Mouse (Mus musculus) left cerebral cortex, adult 2 months (tissue): Measurements from ENCODE around the gene Cib3. TPM values are rescaled to one million over a fixed set of nuclear protein-coding genes. Genes with fewer than 3 reads are reported as not detected.

Experiments
- DNase-seq, 2 experiments: peaks; one replicate each; pipeline ENCODE4 v3.0.0; 2021 to 2022; ENCODE audit warnings: low spot score in 2 of 2, mixed read lengths in 1 of 2; ENCODE audit errors: extremely low spot score in 1 of 2
- H3K27ac ChIP-seq: fragments of 200-600 bp; 2 replicates; pipeline ENCODE4 v1.8.1; 2022
- H3K4me3 ChIP-seq: fragments of 200-600 bp; 2 replicates; pipeline ENCODE4 v1.8.1; 2022
- CTCF ChIP-seq: fragments of 200-600 bp; IDR thresholded peaks from 2 replicates; pipeline ENCODE4 v1.8.1; 2022; ENCODE audit warnings: antibody characterized with exemption, mild to moderate bottlenecking, moderate library complexity
- intact Hi-C: fragments of 180-260 bp; cut with DNase I; formaldehyde crosslinking; loops from one replicate; pipeline ENCODE4 v1.15.1; 2025
- long read RNA-seq, 2 experiments: library from polyadenylated mRNA; stranded (forward); transcript quantifications; one replicate each; pipeline ENCODE4 v2.0.0; 2021; ENCODE audit warnings: borderline mapping rate in 2 of 2
- total RNA-seq, 2 experiments: library from RNA; stranded (reverse); gene quantifications; 2 replicates each; pipeline ENCODE4 v1.2.3; 2021

Gene Cib3
- total RNA-seq: under 1 TPM in 1 of 2 experiments, not detected in 1; 0.33 TPM
- long read RNA-seq, experiment 1: 0 reads
- long read RNA-seq, experiment 2: 0 reads

DNA sequence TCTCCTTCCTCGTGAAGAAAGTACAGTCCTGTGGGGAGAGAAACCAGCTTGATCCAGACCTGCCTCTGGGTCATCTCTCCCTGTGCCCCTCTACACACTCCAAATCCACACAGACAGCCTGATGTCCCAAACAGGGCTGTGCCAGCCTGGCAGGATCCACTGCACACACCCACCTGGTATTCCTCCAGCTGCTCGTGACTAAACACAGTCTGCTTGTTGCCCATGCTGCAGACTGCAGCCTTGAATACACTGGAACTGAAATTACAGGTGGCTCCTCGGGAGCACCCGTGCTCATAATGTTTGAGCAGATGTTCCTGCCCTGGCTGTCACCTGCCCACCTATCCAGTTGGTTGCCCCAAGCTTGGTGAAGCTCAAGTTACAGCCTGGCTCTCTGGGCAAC, at the start of gene Cib3:
Gene Cib3, minus strand, starts transcription at position 87 of the 400 bp plus-strand sequence.
- TF ChIP-seq CTCF: no peak
- H3K4me3 ChIP-seq: no peak within 1 kb of the TSS
- DNase-seq: no peak
- no peak within 1 kb of the TSS for H3K27ac ChIP-seq
- intact Hi-C loops: no loop called here

DNA sequence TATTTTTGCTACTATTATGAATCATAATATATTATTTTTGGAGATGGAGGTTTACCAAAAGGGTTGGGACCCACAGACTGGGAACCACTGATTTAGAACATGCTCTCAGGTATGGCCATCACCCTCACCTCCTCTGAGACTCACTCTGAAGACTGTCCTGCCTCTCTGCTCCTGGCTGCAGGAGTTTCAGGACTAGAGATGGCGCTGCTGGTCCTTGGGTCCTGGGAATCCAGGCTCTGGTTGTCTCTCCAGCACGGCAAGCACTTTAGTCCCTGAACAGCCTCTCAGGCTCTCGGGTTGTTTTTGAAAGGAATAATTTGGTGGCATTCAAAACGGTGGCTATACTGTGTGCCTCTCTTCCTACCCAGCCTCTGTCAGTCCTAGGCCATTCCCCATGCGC, 49.2 kb upstream of the Cib3 start:
- intact Hi-C loops: loop anchor here (1.0 kb wide), 1 partner anchor 104 kb away; no protein-coding TSS in a partner anchor
- no peak overlapping the region for H3K27ac ChIP-seq
- DNase-seq: no peak
- H3K4me3 ChIP-seq: no peak overlapping the region
- peak; percentile 36 for TF ChIP-seq CTCF

DNA sequence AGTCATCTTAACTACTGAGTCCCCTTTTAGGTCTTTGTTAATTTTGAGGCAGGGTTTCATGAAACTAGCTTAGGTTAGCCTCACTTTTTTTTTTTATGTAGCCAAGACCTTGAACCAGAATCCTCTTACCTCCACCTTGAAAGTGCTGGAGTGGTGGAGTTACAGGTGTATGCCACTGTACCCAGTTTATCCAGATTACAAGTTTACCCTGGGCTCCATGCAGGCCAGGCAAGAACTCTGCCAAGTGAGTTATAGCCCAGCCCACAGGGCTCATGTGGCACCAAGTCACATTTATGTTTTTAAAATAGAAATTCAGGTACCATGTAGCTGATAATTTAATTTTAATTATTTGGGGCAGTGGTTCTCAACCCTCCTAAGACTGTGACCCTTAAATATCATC, 48.8 kb upstream of the Cib3 start:
- intact Hi-C loops: loop anchor here (1.0 kb wide), 1 partner anchor 105 kb away; no protein-coding TSS in a partner anchor
- DNase-seq: no peak
- no peak for TF ChIP-seq CTCF
- H3K4me3 ChIP-seq: no peak overlapping the region
- H3K27ac ChIP-seq: no peak overlapping the region

DNA sequence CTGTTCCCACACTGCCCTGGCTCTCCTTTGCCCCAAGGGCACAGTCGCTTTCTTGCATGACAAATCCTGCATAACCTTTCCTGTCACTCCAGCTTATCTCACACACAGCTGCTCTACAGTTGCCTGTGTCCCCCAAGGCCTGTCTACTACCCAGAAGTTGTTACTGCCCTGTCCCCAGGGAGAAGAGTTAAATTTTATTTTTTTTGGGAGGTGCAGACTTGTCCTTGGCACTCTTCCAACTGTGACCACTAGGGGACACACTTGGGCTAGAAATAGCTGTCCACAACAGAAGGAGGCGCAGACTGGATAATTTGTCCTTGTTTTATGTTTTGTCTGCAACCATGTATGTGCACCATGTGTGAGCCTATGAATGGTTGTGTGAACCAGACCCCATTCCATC, 48.4 kb upstream of the Cib3 start:
- DNase-seq: peak; percentile 39 to 42
- no peak overlapping the region for H3K27ac ChIP-seq
- TF ChIP-seq CTCF: peak; percentile 69
- intact Hi-C loops: loop anchor here (1.0 kb wide), 1 partner anchor 105 kb away; no protein-coding TSS in a partner anchor
- no peak overlapping the region for H3K4me3 ChIP-seq

DNA sequence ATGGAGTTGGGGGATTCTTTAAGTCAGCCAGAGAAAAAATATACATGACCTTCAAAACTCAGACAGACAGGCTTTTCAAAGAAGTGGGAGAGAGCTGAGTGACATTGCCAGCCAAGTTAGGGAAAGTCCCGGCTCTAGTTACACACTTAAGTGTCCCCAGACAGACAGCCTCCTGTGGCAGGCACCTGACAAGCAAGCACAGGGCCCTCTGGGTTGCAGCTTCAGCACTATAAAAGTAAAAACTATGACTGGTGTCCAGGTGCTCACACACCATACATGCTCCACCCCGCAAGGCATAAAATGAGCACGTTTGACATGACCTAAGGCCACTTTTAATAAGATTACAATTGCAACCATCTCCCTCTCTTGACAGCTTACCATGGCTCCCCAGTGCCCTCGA, 47.9 kb upstream of the Cib3 start:
- no peak overlapping the region for H3K27ac ChIP-seq
- TF ChIP-seq CTCF: no peak
- no peak overlapping the region for H3K4me3 ChIP-seq
- no peak for DNase-seq
- intact Hi-C loops: no loop called here

DNA sequence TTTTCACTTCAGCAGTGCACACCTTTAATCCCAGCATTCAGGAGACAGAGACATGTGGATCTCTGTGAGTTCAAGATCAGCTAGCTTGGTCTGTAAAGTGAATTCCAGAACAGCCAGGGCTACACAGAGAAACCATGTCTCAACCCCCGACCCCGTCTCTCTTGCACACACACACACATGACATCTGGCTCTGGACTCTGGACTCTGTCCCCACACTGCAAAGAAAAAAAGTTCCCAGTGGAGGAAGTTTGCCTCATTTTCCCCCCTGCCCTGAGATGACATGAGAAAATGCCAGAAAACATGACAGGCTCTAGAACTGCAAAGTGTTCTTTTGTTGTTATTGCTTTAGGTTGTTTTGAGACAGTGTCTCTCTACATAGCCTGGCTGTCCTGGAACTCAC, 47.2 kb upstream of the Cib3 start:
- Histone ChIP-seq H3K27ac (no peak overlapping the region), H3K4me3 (no peak overlapping the region)
- intact Hi-C loops: loop anchor here (5.0 kb wide), 1 partner anchor 83 kb away; no protein-coding TSS in a partner anchor
- TF ChIP-seq CTCF: no peak
- no peak for DNase-seq

DNA sequence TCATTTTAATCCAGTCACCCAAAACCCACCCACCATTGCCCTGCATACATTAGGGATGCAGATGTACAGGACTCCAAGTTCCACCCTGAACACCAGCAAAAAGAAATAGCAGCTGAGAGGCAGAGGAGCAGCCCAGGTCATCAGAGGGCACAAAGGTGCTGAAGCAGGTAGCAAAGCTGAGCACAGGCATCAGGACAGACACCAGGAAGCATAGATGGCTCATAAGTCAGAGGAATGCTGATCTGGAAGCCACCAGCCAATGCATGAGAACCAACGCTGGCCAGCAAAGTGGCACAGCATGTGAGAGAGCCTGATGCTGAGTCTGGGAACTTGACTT, 45.2 kb upstream of the Cib3 start:
- no peak for TF ChIP-seq CTCF
- intact Hi-C loops: loop anchor here (5.0 kb wide), 1 partner anchor 81 kb away; no protein-coding TSS in a partner anchor
- Histone ChIP-seq H3K27ac (no peak overlapping the region), H3K4me3 (no peak overlapping the region)
- DNase-seq: no peak

DNA sequence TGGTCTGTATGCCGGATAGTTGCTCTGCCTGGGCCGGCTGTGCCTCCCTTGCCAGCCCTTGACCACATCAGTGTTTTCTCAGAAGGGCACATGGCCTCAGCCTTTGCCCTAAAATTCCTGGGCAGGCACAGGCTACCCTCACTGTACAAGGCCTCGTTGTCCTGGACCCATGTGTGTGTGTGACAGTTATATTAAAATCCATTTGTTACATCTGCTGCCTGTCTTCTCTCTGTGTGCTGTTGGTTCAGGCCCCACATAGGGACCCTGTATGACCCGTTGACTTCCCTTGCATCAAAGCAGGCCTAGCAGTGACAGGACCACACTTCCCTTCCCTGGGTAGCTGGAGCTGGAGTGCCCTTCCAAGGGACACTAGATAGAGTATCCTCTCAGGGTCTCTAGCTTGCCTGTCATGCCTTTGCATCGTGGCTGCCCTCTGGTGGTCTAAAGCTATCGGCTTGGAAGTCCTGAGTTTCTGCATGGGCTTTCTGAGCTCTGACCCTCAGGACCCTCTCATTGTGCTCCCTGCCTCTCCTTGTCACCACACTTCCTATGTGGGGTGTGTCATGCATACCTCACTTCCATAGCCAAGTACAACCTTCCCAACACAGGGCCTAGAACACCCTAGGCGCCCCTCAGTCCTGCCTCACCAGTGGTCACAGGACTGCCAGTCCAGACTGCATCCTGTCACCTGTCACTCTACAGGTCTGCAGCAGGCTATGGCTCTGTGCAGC, 44.7 kb upstream of the Cib3 start:
- no peak for DNase-seq
- intact Hi-C loops: loop anchor here (5.0 kb wide), 1 partner anchor 80 kb away; no protein-coding TSS in a partner anchor
- peak; percentile 52 for TF ChIP-seq CTCF
- H3K27ac ChIP-seq: no peak overlapping the region
- H3K4me3 ChIP-seq: no peak overlapping the region

DNA sequence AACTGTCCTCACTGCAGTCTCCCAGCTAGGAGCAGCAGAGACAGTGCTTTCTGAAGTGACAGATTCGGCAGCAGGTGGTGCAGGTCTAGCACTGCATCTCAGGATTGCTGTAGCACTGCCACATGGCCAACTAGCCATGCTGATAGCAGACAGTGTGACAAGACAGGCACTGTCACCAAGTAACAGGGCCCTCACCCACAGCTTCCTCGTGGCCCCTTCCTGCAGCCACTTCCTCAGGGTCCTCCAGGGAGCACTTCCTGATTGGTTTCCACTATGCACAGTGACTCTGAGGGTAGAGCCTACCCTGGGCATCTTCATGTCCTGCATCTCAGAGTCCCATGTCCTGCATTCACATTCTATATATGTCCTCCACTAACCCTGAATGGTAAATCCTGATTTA, 32.0 kb upstream of the Cib3 start:
- no peak overlapping the region for H3K27ac ChIP-seq
- intact Hi-C loops: loop anchor here (5.0 kb wide), 1 partner anchor 67 kb away; no protein-coding TSS in a partner anchor
- H3K4me3 ChIP-seq: no peak overlapping the region
- no peak for DNase-seq
- no peak for TF ChIP-seq CTCF

DNA sequence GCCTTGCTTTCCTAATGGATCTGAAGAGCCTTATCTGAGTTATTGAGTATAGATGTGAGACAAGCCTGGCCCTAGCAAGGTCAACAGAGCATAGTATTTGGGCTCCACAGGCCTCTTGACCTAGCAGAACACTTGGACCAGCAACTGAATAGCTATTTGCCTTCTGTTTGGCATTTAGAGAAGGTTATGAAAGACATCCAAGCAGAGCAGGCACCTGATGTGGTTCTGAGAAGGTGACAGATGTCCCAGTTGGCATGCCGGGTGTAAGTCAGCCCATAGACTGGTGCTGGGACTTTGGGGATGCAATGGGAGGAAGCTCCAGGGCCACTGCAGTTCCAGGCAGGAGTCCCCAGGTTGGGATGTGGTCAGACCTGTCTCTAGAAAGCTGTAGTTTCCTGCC, 29.6 kb upstream of the Cib3 start:
- Histone ChIP-seq H3K27ac (no peak overlapping the region), H3K4me3 (no peak overlapping the region)
- TF ChIP-seq CTCF: no peak
- intact Hi-C loops: loop anchor here (5.0 kb wide), 1 partner anchor 65 kb away; no protein-coding TSS in a partner anchor
- DNase-seq: no peak

DNA sequence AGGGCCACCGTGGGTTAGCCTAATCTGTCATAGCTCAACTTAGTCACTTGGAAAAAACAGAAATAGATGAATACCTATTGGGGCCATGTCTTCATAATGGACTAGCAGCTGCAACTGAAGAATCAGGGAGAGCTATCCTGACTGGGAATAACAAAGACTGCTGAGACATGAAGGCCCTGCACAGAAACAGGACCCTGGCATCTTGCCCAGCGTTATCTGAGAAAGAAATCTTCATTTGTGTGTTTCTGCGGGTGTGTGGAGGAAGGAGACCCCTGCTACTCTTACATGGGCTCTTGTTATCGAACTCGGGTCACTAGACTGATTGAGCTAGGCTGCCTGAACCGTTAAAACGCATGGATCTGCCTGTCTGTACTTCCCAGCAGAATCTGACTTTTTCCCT, 28.3 kb upstream of the Cib3 start:
- no peak for TF ChIP-seq CTCF
- intact Hi-C loops: loop anchor here (5.0 kb wide), 1 partner anchor 64 kb away; no protein-coding TSS in a partner anchor
- peak overlapping the region; percentile 65 for H3K4me3 ChIP-seq
- H3K27ac ChIP-seq: no peak overlapping the region; the same call in 1 of the 2 replicates
- DNase-seq: no peak

DNA sequence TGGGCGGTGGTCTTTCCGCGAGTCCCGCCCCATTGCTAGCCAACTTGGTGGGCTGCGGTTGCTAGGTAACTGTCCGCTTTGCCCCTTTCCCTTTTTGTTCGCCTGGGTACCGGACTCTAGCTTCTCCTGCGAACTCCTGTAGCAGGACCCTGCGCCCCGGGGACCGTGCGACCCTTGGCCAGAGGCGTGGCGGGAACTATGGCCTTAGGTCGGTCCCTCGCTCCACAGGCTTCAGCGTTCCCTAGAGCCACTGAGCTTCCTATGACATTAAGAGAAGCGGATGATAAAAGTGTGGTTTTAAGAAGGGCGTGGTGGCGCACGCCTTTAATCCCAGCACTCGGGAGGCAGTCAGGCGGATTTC, 27.7 kb upstream of the Cib3 start:
- DNase-seq: no peak
- no peak for TF ChIP-seq CTCF
- H3K27ac ChIP-seq: peak overlapping the region; percentile 94
- H3K4me3 ChIP-seq: peak overlapping the region; percentile 65
- intact Hi-C loops: loop anchor here (5.0 kb wide), 1 partner anchor 63 kb away; no protein-coding TSS in a partner anchor
